Comparison of ENCODE assay signal across 19 mouse cellular contexts in the genomic region with DNA sequence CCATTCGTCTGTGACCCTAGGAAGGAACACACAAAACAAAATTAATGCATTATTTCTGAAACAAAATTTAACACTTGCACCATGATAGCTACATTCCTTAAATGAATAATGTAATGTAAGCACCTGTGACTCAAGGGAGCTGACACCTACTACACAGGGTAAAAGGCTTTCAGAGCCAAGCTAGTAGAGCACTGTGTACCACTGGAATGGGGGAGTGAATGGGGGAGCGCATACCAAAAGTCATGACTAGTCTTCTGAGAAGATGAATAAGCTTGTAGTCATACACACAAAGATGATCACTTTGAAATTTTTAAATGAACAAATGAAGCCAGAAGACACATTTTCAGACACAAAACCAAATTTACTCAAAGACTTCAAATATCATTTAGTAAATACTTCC.
A peak's percentile ranks its signal among the peaks of the same experiment; 100 is the strongest.
DNase-seq lines count a peak whose midpoint lies in the region; ATAC-seq lines count a peak whose summit lies in the region.
"Had no signal": no experiment of that assay in that cellular context is flagged by ENCODE, and none has a peak within 500 bp of the region (broad histone marks: within the 10 kb centered on the region; RNA-seq: fewer than 3 reads in every experiment).

No protein-coding gene starts in this region.

- no peaks in the 10 kb centered on the region for H3K4me1 ChIP-seq in forebrain, embryonic 11.5 days (replicated peaks; ENCODE audit: control insufficient read depth, insufficient read depth, low read length)
- H3K4me1 ChIP-seq: embryonic facial prominence, embryonic 10.5 days; embryonic facial prominence, embryonic 12.5 days; forebrain, embryonic 12.5 days had no signal

- H3K27ac ChIP-seq in forebrain, embryonic 11.5 days (ENCODE audit: low read depth, low read length) = no peak overlapping the region
- H3K27ac ChIP-seq: embryonic facial prominence, embryonic 10.5 days; embryonic facial prominence, embryonic 12.5 days; forebrain, embryonic 12.5 days had no signal

- no peaks in the 10 kb centered on the region for H3K9me3 ChIP-seq in forebrain, embryonic 11.5 days (ENCODE audit: control insufficient read depth, low read length)
- H3K9me3 ChIP-seq: embryonic facial prominence, embryonic 10.5 days; embryonic facial prominence, embryonic 12.5 days; forebrain, embryonic 12.5 days had no signal

- H3K4me2 ChIP-seq in forebrain, embryonic 11.5 days (ENCODE audit: low read depth, low read length, severe bottlenecking) = no peak overlapping the region
- H3K4me2 ChIP-seq: embryonic facial prominence, embryonic 12.5 days; forebrain, embryonic 12.5 days had no signal

- no peak overlapping the region for H3K4me3 ChIP-seq in forebrain, embryonic 11.5 days (ENCODE audit: low read depth, low read length)
- H3K4me3 ChIP-seq: embryonic facial prominence, embryonic 10.5 days; embryonic facial prominence, embryonic 12.5 days; forebrain, embryonic 12.5 days had no signal

- H3K36me3 ChIP-seq in forebrain, embryonic 11.5 days (ENCODE audit: control insufficient read depth, insufficient read depth, low read length) = no peaks in the 10 kb centered on the region

- no peak overlapping the region for H3K9ac ChIP-seq in forebrain, embryonic 11.5 days (ENCODE audit: low read length)
- H3K9ac ChIP-seq: embryonic facial prominence, embryonic 12.5 days; forebrain, embryonic 12.5 days had no signal

- peak; percentile 27 for DNase-seq in 3T3-L1 (ENCODE audit: low read depth, low spot score)
- peak; percentile 54 for DNase-seq in brain, adult 2 months (ENCODE audit: low read depth, low spot score)
- no peak for DNase-seq in left cerebral cortex, postnatal 36 days (ENCODE audit: low spot score in 2 of 2)
- no peak for DNase-seq in spleen, postnatal 36 days (ENCODE audit: low spot score in 2 of 2)
- no peak for DNase-seq in forebrain, embryonic 11.5 days (ENCODE audit: low spot score)
- DNase-seq: adrenal gland, adult 8-10 months; adrenal gland, postnatal 14 days; cerebellum, adult 11 months; cerebellum, adult 18-20 months; cerebellum, adult 8-10 months; cerebellum, adult 9-11 months; cerebellum, postnatal 14 days had no signal

- intact Hi-C loops in left cerebral cortex, postnatal 36 days (cut with DNase I) = no loop called here

- no peak for ATAC-seq in forebrain, embryonic 11.5 days (replicated peaks; ENCODE audit: low FRiP score)
- ATAC-seq: activated CD4-positive, CD25-positive, alpha-beta regulatory T cell, adult 4 months; forebrain, embryonic 14.5 days; forebrain, embryonic 16.5 days; Patski had no signal

- 98% methylated on average over 2 of the region's 2 CpGs for WGBS in forebrain, embryonic 11.5 days

- H3K27me3 ChIP-seq in forebrain, embryonic 11.5 days (ENCODE audit: control insufficient read depth, insufficient read depth, low read length) = no peaks in the 10 kb centered on the region
- H3K27me3 ChIP-seq: embryonic facial prominence, embryonic 12.5 days; forebrain, embryonic 12.5 days; Patski had no signal

Comparison
In these comparisons a context has a peak if more than half of its experiments do, and no peak if none do; other contexts are left out.
1. DNase-seq: peak in 3T3-L1 (single experiment) and brain, adult 2 months (single experiment); none in left cerebral cortex, postnatal 36 days (0 of 2), spleen, postnatal 36 days (0 of 2) and forebrain, embryonic 11.5 days (single experiment).